Mouse (Mus musculus) thymus, adult 2 months (tissue): ENCODE results near the gene Hirip3.

ENCODE experiments used
- CTCF ChIP-seq: fragments of 200-500 bp; IDR thresholded peaks from 2 replicates; pipeline ENCODE4 v1.5.1; 2012; ENCODE audit warnings: mild to moderate bottlenecking, control low read depth, low read length, moderate library complexity, borderline replicate concordance; ENCODE audit not compliant: control insufficient read depth, poor library complexity, insufficient read depth; ENCODE audit errors: extremely low read depth
- POLR2A ChIP-seq: fragments of 200-500 bp; IDR thresholded peaks from 2 replicates; pipeline ENCODE4 v1.6.1; 2012; ENCODE audit warnings: mild to moderate bottlenecking, low read length, control low read depth, moderate library complexity; ENCODE audit not compliant: control insufficient read depth, poor library complexity, insufficient read depth; ENCODE audit errors: extremely low read depth

DNA sequence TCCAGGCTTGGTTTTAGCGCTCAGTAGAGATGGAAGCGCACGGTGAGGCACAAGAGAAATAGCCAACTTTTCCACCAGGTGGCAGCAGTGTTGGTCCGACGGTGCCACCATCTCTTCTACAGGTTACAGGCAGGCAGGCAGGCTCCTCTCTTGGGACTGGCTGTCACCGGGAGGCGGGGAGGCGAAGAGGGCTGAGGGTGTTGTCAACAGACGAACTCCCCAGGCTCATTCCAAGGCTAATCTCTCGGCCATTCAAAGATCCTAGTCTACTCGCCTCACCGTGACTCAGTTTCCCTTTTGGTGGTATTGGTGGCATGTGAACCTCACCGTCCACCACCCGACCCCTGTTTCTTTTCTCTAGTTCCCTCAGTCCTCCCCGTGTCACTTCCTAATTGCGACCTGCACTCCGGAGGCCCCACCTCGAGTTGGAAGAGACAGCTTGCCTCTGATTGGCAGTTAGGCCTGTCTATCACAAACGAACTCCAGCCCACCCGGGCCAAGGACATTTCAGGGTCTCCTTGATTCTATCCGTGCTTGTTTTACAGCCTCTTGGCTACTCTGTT is 29.7 kb upstream of the Hirip3 start:
- no peak for TF ChIP-seq POLR2A
- peak; percentile 88 for TF ChIP-seq CTCF
